Mouse (Mus musculus) megakaryocyte, embryonic 14.5 days (primary cell): ENCODE results near the gene Polr2i.
"Not testable (repeated sequence)": the region's sequence is repeated elsewhere in the genome, so short reads cannot be mapped to it uniquely, and the experiment has no call there.

Experiments used
- FLI1 ChIP-seq: IDR thresholded peaks from 2 replicates; pipeline ENCODE4 v1.6.1; 2012; ENCODE audit warnings: low read length, inconsistent platforms, mixed read lengths
- GATA1 ChIP-seq: IDR thresholded peaks from 3 replicates; pipeline ENCODE4 v1.6.1; 2012; ENCODE audit warnings: mixed read lengths, low read length, inconsistent platforms, borderline replicate concordance

DNA sequence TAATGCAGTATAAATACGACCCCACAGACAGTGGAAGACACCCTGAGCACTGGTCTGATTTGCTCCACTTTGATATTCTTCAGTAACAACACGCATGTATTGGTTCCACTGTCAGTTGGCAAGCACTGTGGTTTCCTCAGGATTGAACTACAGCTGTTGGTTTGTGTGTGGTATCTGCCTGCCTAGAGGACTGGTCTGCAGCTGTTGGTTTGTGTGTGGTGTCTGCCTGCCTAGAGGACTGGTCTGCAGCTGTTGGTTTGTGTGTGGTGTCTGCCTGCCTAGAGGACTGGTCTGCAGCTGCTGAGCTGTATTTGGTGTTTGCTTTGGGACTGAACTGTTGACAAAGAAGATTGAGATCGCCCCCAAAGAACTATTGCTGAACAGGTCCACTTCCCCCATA, 5.6 kb downstream of the Polr2i start:
- not testable (repeated sequence) for TF ChIP-seq GATA1, FLI1
